Mouse (Mus musculus): ENCODE data around the gene Il20. TPM values are rescaled to one million over a fixed set of nuclear protein-coding genes. Genes with fewer than 3 reads are reported as not detected.
A peak's percentile ranks its signal among the peaks of the same experiment; 100 is the strongest.

Il20 gene
- polyA plus RNA-seq (2012; rRNA removed) = not detected in 2 replicates

DNA sequence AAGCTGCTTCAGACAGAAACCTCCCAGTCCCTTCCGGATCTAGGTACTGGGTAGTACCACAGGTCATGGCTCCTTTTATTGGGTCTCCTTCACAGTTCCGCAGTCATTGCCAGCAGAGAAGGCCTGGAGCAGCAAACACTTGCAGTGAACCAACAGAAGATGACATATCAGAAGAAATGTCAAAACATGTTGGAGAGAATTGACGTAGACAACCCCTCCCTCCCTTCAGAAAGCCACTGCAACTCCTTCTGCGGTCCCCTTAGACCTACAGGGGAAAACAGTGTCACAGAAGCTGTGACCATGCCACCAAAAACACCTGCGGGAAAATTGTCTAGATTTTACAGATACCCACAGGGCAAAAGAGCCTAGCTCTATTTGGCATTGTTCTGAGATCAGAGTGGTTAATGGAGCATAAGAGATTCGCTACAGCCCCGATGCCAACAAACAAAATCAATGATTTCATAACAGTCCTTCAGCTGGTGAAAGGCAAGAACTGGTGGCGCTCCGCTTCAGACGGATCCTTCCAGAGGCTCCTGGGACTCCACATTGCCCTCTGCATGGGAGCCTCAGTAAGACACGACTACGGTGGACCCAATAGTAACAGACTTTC is at the start of gene Il20:
TSS of gene Il20 (minus strand) at position 51 of the 610 bp plus-strand sequence.
- DNase-seq = no peak
- no peaks in the 10 kb centered on the region for H3K27me3 ChIP-seq (ENCODE audit: control insufficient read depth, insufficient read depth, low read length)
- H3K4me1 ChIP-seq (ENCODE audit: control insufficient read depth, insufficient read depth, low read length) = no peaks in the 10 kb centered on the region
- TF ChIP-seq POLR2A (IDR thresholded peaks at IDR 0.05; ENCODE audit: borderline replicate concordance, insufficient read depth, low read length) (no peak), CTCF (IDR thresholded peaks at IDR 0.05; ENCODE audit: borderline replicate concordance, insufficient read depth, low read depth, low read length) (no peak)
- 52% methylated on average over 12 of the region's 12 CpGs for WGBS
- no peak within 1 kb of the TSS for H3K27ac ChIP-seq (ENCODE audit: insufficient read depth, low read length)
- H3K4me3 ChIP-seq (replicated peaks; ENCODE audit: insufficient read depth, low read depth, low read length) = no peak within 1 kb of the TSS

GRCm38 (mm10) chr1:130946920-130947319 is 35.7 kb upstream of the Il20 start:
- no peak for DNase-seq
- H3K27me3 ChIP-seq (ENCODE audit: control insufficient read depth, insufficient read depth, low read length) = no peaks in the 10 kb centered on the region; the same call in 1 of the 2 replicates
- 79% methylated on average over 6 of the region's 6 CpGs for WGBS

GRCm38 (mm10) chr1:130941801-130942200 is 30.6 kb upstream of the Il20 start:
- Histone ChIP-seq H3K27ac (ENCODE audit: insufficient read depth, low read length) (no peak overlapping the region), H3K4me1 (ENCODE audit: control insufficient read depth, insufficient read depth, low read length) (peaks cover 15% of the 10 kb centered on the region; the same call in 1 of the 2 replicates), H3K27me3 (ENCODE audit: control insufficient read depth, insufficient read depth, low read length) (no peaks in the 10 kb centered on the region), H3K4me3 (replicated peaks; ENCODE audit: insufficient read depth, low read depth, low read length) (no peak overlapping the region)
- TF ChIP-seq POLR2A (IDR thresholded peaks at IDR 0.05; ENCODE audit: borderline replicate concordance, insufficient read depth, low read length) = no peak
- no peak for TF ChIP-seq CTCF (IDR thresholded peaks at IDR 0.05; ENCODE audit: borderline replicate concordance, insufficient read depth, low read depth, low read length)
- 60% methylated on average over 3 of the region's 3 CpGs for WGBS
- peak in 1 of 2 experiments; percentile 29 for DNase-seq

More at GRCm38 (mm10) chr1:130946920-130947319, 35.7 kb upstream of the Il20 start:
- Histone ChIP-seq H3K27ac (ENCODE audit: insufficient read depth, low read length) (no peak overlapping the region), H3K4me3 (replicated peaks; ENCODE audit: insufficient read depth, low read depth, low read length) (no peak overlapping the region), H3K4me1 (ENCODE audit: control insufficient read depth, insufficient read depth, low read length) (0 out of 2 replicates have a peak, but pooled peaks cover under 1% of the 10 kb centered on the region)
- no peak for TF ChIP-seq POLR2A (IDR thresholded peaks at IDR 0.05; ENCODE audit: borderline replicate concordance, insufficient read depth, low read length)
- no peak for TF ChIP-seq CTCF (IDR thresholded peaks at IDR 0.05; ENCODE audit: borderline replicate concordance, insufficient read depth, low read depth, low read length)

DNA sequence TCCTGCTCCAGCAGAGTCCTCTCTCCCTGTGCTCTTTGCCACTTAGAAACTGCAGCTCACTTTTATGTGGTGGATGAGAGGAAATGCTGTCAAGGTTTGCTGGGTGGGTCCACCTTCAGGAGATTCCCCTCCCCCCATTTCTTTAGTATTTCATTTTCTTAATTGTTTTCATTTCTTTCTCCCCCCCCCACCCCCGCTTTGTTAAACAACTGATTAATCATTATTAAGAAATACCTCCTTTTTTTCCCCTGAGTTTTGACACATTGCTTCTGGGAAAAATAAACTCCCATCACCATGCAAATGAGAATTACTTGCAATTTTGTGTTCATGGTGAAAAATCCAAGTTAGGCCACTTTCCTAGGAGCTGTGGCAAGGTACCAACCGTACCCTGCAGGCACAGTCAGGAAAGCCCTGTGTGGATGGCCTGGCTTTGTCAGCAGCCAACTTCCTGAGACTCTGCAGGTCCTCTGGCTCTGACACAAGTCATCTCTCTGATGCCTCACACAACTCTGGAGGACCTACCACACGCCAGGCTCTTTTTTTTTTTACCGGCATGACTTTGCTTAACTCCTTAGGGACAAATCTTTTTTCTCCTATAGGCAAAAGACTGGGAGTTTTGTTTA is 28.9 kb upstream of the Il20 start, which contains the start of gene Il19:
TSS of gene Il19 (minus strand) at position 51 of the 623 bp plus-strand sequence.
- H3K4me3 ChIP-seq (replicated peaks; ENCODE audit: insufficient read depth, low read depth, low read length) = no peak within 1 kb of the TSS
- DNase-seq = peak; percentile 58 to 84
- 21% methylated on average over 4 of the region's 4 CpGs for WGBS
- H3K4me1 ChIP-seq (ENCODE audit: control insufficient read depth, insufficient read depth, low read length) = peaks cover 15% of the 10 kb centered on the region; the same call in 1 of the 2 replicates
- TF ChIP-seq POLR2A (IDR thresholded peaks at IDR 0.05; ENCODE audit: borderline replicate concordance, insufficient read depth, low read length) (no peak), CTCF (IDR thresholded peaks at IDR 0.05; ENCODE audit: borderline replicate concordance, insufficient read depth, low read depth, low read length) (no peak)
- no peaks in the 10 kb centered on the region for H3K27me3 ChIP-seq (ENCODE audit: control insufficient read depth, insufficient read depth, low read length)
- H3K27ac ChIP-seq (ENCODE audit: insufficient read depth, low read length) = no peak within 1 kb of the TSS

GRCm38 (mm10) chr1:130938192-130938591 is 26.9 kb upstream of the Il20 start:
- Histone ChIP-seq H3K27ac (ENCODE audit: insufficient read depth, low read length) (no peak overlapping the region), H3K4me3 (replicated peaks; ENCODE audit: insufficient read depth, low read depth, low read length) (no peak overlapping the region), H3K27me3 (ENCODE audit: control insufficient read depth, insufficient read depth, low read length) (no peaks in the 10 kb centered on the region), H3K4me1 (ENCODE audit: control insufficient read depth, insufficient read depth, low read length) (peaks cover 15% of the 10 kb centered on the region; the same call in 1 of the 2 replicates)
- WGBS = 77% methylated on average over 7 of the region's 7 CpGs
- no peak for DNase-seq
- TF ChIP-seq POLR2A (IDR thresholded peaks at IDR 0.05; ENCODE audit: borderline replicate concordance, insufficient read depth, low read length) = no peak
- no peak for TF ChIP-seq CTCF (IDR thresholded peaks at IDR 0.05; ENCODE audit: borderline replicate concordance, insufficient read depth, low read depth, low read length)

GRCm38 (mm10) chr1:130937170-130937569 is 25.9 kb upstream of the Il20 start:
- Histone ChIP-seq H3K4me3 (replicated peaks; ENCODE audit: insufficient read depth, low read depth, low read length) (no peak overlapping the region), H3K27me3 (ENCODE audit: control insufficient read depth, insufficient read depth, low read length) (no peaks in the 10 kb centered on the region), H3K27ac (ENCODE audit: insufficient read depth, low read length) (no peak overlapping the region), H3K4me1 (ENCODE audit: control insufficient read depth, insufficient read depth, low read length) (peaks cover 15% of the 10 kb centered on the region; the same call in 1 of the 2 replicates)
- DNase-seq = no peak
- WGBS = 95% methylated on average over 4 of the region's 4 CpGs
- TF ChIP-seq POLR2A (IDR thresholded peaks at IDR 0.05; ENCODE audit: borderline replicate concordance, insufficient read depth, low read length) = no peak

GRCm38 (mm10) chr1:130936351-130936750 is 25.1 kb upstream of the Il20 start:
- DNase-seq = no peak
- 82% methylated on average over 6 of the region's 6 CpGs for WGBS
- TF ChIP-seq POLR2A (IDR thresholded peaks at IDR 0.05; ENCODE audit: borderline replicate concordance, insufficient read depth, low read length) (no peak), CTCF (IDR thresholded peaks at IDR 0.05; ENCODE audit: borderline replicate concordance, insufficient read depth, low read depth, low read length) (no peak)
- peaks cover 11% of the 10 kb centered on the region; the same call in 1 of the 2 replicates for H3K4me1 ChIP-seq (ENCODE audit: control insufficient read depth, insufficient read depth, low read length)
- no peak overlapping the region for H3K4me3 ChIP-seq (replicated peaks; ENCODE audit: insufficient read depth, low read depth, low read length)
- no peak overlapping the region for H3K27ac ChIP-seq (ENCODE audit: insufficient read depth, low read length)
- H3K27me3 ChIP-seq (ENCODE audit: control insufficient read depth, insufficient read depth, low read length) = no peaks in the 10 kb centered on the region

DNA sequence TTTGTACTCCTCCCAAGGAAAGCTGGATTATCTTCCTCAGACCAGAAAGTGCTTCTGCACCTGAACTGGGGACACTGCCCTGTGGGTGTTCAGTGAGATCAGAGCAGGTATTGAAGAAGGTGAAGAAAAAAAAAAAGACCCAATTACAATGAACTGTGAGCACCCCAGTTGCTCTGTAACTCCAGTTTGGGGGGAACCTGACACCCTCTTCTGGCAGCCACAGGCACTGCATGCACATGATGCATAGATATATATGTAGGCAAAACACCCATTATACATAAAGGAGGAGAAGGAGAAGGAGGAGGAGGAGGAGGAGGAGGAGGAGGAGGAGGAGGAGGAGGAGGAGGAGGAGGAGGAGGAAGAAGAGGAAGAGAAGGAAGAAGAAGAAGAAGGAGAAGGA is 15.2 kb upstream of the Il20 start:
- Histone ChIP-seq H3K4me3 (replicated peaks; ENCODE audit: insufficient read depth, low read depth, low read length) (no peak overlapping the region), H3K4me1 (ENCODE audit: control insufficient read depth, insufficient read depth, low read length) (no peaks in the 10 kb centered on the region), H3K27me3 (ENCODE audit: control insufficient read depth, insufficient read depth, low read length) (no peaks in the 10 kb centered on the region), H3K27ac (ENCODE audit: insufficient read depth, low read length) (no peak overlapping the region)
- TF ChIP-seq POLR2A (IDR thresholded peaks at IDR 0.05; ENCODE audit: borderline replicate concordance, insufficient read depth, low read length) = no peak
- no peak for TF ChIP-seq CTCF (IDR thresholded peaks at IDR 0.05; ENCODE audit: borderline replicate concordance, insufficient read depth, low read depth, low read length)
- DNase-seq = no peak

Data from cerebellum, adult 2 months (tissue).